Mouse (Mus musculus): ENCODE data around the gene Thrb.

DNA sequence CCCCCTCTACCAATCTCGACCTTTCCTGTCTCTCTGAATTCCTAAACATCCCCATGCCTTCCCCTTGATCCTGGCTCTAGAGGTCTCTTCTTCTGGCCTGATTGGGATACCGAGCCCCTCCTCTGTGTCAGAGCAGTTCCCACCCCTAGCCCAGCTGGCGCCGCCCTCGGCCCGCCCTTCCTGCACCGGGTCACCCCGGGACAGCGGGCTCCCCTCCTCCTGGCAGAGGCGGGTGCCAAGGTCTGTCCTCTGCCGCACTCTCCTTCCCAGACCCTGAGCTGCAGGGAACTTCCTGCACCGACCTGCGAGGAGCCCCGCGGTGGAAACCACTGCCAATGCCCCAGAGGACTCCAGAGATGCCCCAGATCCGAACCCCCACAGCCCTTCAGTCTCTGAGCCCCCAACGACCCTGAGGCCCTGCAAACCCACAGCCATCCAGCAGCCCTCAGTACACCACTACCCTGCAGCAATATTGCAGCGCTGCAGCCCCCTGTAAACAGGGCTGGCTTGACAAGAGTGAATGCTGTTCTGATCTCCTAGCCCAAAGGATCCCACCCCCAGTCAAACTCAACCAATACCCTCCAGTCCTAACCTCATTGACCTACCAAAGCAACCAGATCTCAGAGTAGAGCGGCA lies 27.1 kb upstream of the Thrb start:
- TF ChIP-seq CTCF (IDR thresholded peaks at IDR 0.05; ENCODE audit: low read depth) (no peak), EP300 (IDR thresholded peaks at IDR 0.05; ENCODE audit: low read depth) (no peak)

Data from liver, embryonic 14.5 days (tissue).